Comparison of ENCODE assay signal across 8 mouse cellular contexts in the genomic region with DNA sequence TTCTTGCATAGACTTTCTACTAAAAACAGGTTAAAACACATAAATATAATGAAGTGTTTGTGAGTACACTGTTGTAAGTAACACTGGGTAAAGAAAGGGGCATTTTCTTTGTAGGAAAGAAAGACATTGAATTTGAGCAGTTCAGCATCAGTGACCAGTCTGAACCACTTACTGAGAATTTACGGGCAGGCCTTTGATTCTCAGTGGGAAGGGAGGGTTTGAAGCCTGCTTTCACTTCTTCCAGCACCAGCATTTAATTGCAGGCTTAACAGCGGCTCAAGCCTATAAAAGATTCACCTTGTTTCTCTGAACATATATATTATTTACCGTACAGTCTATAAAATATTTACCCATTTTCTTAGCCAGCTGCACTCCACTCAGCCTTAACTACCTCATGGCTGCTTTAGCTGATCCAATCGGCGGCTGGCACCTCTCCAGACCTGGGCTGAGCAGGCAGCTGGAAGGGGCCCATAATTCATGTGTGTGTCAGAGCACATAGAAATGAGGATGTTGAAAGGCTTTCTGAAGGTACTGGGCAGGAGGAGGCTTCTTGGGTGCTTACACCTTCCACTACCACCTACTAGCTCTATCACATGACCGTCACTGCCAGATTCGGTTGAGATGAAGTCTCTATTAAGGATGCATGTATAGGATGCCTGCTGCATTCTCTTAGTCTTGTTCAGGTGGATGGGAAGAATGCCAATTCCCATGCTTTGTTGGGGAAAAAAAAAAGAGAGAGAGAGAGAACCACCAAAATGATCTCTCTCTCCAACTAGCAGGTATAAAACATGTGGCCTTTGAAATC. TPM values are rescaled to one million over a fixed set of nuclear protein-coding genes. Genes with fewer than 3 reads are reported as not detected.
DNase-seq lines count a peak whose midpoint lies in the region; ATAC-seq lines count a peak whose summit lies in the region.

No protein-coding gene starts in this region.

- no peaks in the 10 kb centered on the region for H3K27me3 ChIP-seq in lung, embryonic 15.5 days
- no peaks in the 10 kb centered on the region for H3K27me3 ChIP-seq in forebrain, embryonic 14.5 days (replicated peaks; ENCODE audit: control insufficient read depth, insufficient read depth, low read length)
- H3K27me3 ChIP-seq in kidney, embryonic 15.5 days = no peaks in the 10 kb centered on the region
- H3K27me3 ChIP-seq in neural tube, embryonic 12.5 days (replicated peaks) = no peaks in the 10 kb centered on the region

- no peaks in the 10 kb centered on the region for H3K9me3 ChIP-seq in lung, embryonic 15.5 days
- no peaks in the 10 kb centered on the region for H3K9me3 ChIP-seq in forebrain, embryonic 14.5 days (replicated peaks; ENCODE audit: control insufficient read depth, low read length)
- no peaks in the 10 kb centered on the region for H3K9me3 ChIP-seq in kidney, embryonic 15.5 days (replicated peaks)
- no peaks in the 10 kb centered on the region for H3K9me3 ChIP-seq in neural tube, embryonic 12.5 days

- H3K4me1 ChIP-seq in lung, embryonic 15.5 days = peaks cover 8% of the 10 kb centered on the region
- H3K4me1 ChIP-seq in forebrain, embryonic 14.5 days (ENCODE audit: control insufficient read depth, insufficient read depth, low read length) = peaks cover 5% of the 10 kb centered on the region
- peaks cover 6% of the 10 kb centered on the region for H3K4me1 ChIP-seq in kidney, embryonic 15.5 days
- H3K4me1 ChIP-seq in neural tube, embryonic 12.5 days = peaks cover 6% of the 10 kb centered on the region

- no peak for DNase-seq in lung, postnatal 10 days
- DNase-seq in forebrain, embryonic 14.5 days (ENCODE audit: low spot score) = peak; percentile 64
- no peak for DNase-seq in heart, adult 9 months (ENCODE audit: low spot score in 2 of 2)
- DNase-seq in layer of hippocampus, adult 9-11 months = no peak

- ATAC-seq in lung, embryonic 15.5 days (ENCODE audit: borderline replicate concordance, extremely low read depth, low FRiP score, low TSS enrichment) = no peak
- peak; percentile 72 for ATAC-seq in forebrain, embryonic 14.5 days
- peak; percentile 86 for ATAC-seq in kidney, embryonic 15.5 days (replicated peaks; ENCODE audit: low FRiP score)
- ATAC-seq in neural tube, embryonic 12.5 days (ENCODE audit: low FRiP score, low read depth) = peak; percentile 96
- ATAC-seq in erythroid progenitor cell, adult 5-6 weeks (replicated peaks; ENCODE audit: low FRiP score, poor library complexity, severe bottlenecking) = no peak

- H3K36me3 ChIP-seq in lung, embryonic 15.5 days = no peaks in the 10 kb centered on the region
- H3K36me3 ChIP-seq in forebrain, embryonic 14.5 days (ENCODE audit: control insufficient read depth, insufficient read depth, low read length) = no peaks in the 10 kb centered on the region
- no peaks in the 10 kb centered on the region for H3K36me3 ChIP-seq in kidney, embryonic 15.5 days
- no peaks in the 10 kb centered on the region for H3K36me3 ChIP-seq in neural tube, embryonic 12.5 days

- no peak overlapping the region for H3K4me3 ChIP-seq in lung, embryonic 15.5 days
- H3K4me3 ChIP-seq in forebrain, embryonic 14.5 days (ENCODE audit: low read depth, low read length) = no peak overlapping the region
- H3K4me3 ChIP-seq in kidney, embryonic 15.5 days (replicated peaks) = no peak overlapping the region
- no peak overlapping the region for H3K4me3 ChIP-seq in neural tube, embryonic 12.5 days

- WGBS in lung, embryonic 15.5 days = 51% methylated on average over 7 of the region's 7 CpGs
- 33% methylated on average over 7 of the region's 7 CpGs for WGBS in forebrain, embryonic 14.5 days
- WGBS in kidney, embryonic 15.5 days = 32% methylated on average over 7 of the region's 7 CpGs
- WGBS in neural tube, embryonic 12.5 days = 42% methylated on average over 7 of the region's 7 CpGs

- H3K27ac ChIP-seq in lung, embryonic 15.5 days = peak overlapping the region; percentile 47
- no peak overlapping the region for H3K27ac ChIP-seq in forebrain, embryonic 14.5 days (ENCODE audit: low read depth, low read length)
- H3K27ac ChIP-seq in kidney, embryonic 15.5 days = peak overlapping the region; percentile 48
- no peak overlapping the region for H3K27ac ChIP-seq in neural tube, embryonic 12.5 days

- no peak overlapping the region for H3K4me2 ChIP-seq in lung, embryonic 15.5 days
- no peak overlapping the region for H3K4me2 ChIP-seq in forebrain, embryonic 14.5 days (ENCODE audit: low read length)
- H3K4me2 ChIP-seq in kidney, embryonic 15.5 days = no peak overlapping the region
- H3K4me2 ChIP-seq in neural tube, embryonic 12.5 days (replicated peaks) = no peak overlapping the region

- H3K9ac ChIP-seq in lung, embryonic 15.5 days = no peak overlapping the region
- H3K9ac ChIP-seq in forebrain, embryonic 14.5 days (ENCODE audit: low read length) = no peak overlapping the region
- no peak overlapping the region for H3K9ac ChIP-seq in kidney, embryonic 15.5 days
- no peak overlapping the region for H3K9ac ChIP-seq in neural tube, embryonic 12.5 days

RNA-seq across cellular contexts. Expression of a gene that starts 50.0 kb away (rescaled TPM):
- polyA plus RNA-seq in lung, embryonic 15.5 days (2015; fragmentation: Nextera tagmentation; extraction: Ambion mirVana) = 8.1 and 8.6 TPM in 2 replicates
- polyA plus RNA-seq in forebrain, embryonic 14.5 days (2014; fragmentation: Nextera tagmentation; extraction: Ambion mirVana) = 6.3 and 6.6 TPM in 2 replicates
- polyA plus RNA-seq in kidney, embryonic 15.5 days (2015; fragmentation: Nextera tagmentation; extraction: Ambion mirVana) = 25.4 and 30.0 TPM in 2 replicates
- polyA plus RNA-seq in neural tube, embryonic 12.5 days (2016; fragmentation: Nextera tagmentation; extraction: Ambion mirVana) = 7.7 and 9.0 TPM in 2 replicates
- total RNA-seq in erythroid progenitor cell, adult 5-6 weeks (2015; ENCODE audit: low replicate concordance) = 8.8 TPM in 1 of 2 replicates, not detected in the other
- 1.7 TPM in 1 of 2 replicates, not detected in the other for total RNA-seq in erythroid progenitor cell, adult 5-6 weeks (2017; ENCODE audit: low replicate concordance)

Comparison
In these comparisons a context has a peak if more than half of its experiments do, and no peak if none do; other contexts are left out.
1. ATAC-seq: peak in forebrain, embryonic 14.5 days (single experiment), kidney, embryonic 15.5 days (single experiment) and neural tube, embryonic 12.5 days (single experiment); none in lung, embryonic 15.5 days (single experiment) and erythroid progenitor cell, adult 5-6 weeks (single experiment).
2. H3K27ac ChIP-seq: peak in lung, embryonic 15.5 days (single experiment) and kidney, embryonic 15.5 days (single experiment); none in forebrain, embryonic 14.5 days (single experiment) and neural tube, embryonic 12.5 days (single experiment).